Comparison of ENCODE assay signal across 14 mouse cellular contexts in genomic region chr11:107011171-107011570, GRCm38 (mm10). TPM values are rescaled to one million over a fixed set of nuclear protein-coding genes. Genes with fewer than 3 reads are reported as not detected.
DNase-seq lines count a peak whose midpoint lies in the region; ATAC-seq and TF ChIP-seq lines count a peak whose summit lies in the region.
"Had no signal": no experiment of that assay in that cellular context is flagged by ENCODE, and none has a peak within 500 bp of the region (broad histone marks: within the 10 kb centered on the region; RNA-seq: fewer than 3 reads in every experiment).

No protein-coding gene starts in this region.

- no peaks in the 10 kb centered on the region for H3K27me3 ChIP-seq in forebrain, embryonic 10.5 days (ENCODE audit: poor library complexity, severe bottlenecking)
- H3K27me3 ChIP-seq in forebrain, embryonic 12.5 days = no peaks in the 10 kb centered on the region
- no peaks in the 10 kb centered on the region for H3K27me3 ChIP-seq in kidney, embryonic 15.5 days
- no peaks in the 10 kb centered on the region for H3K27me3 ChIP-seq in limb, embryonic 14.5 days (ENCODE audit: control insufficient read depth, insufficient read depth, low read length)
- H3K27me3 ChIP-seq: forebrain, embryonic 13.5 days had no signal

- 80% methylated on average over 7 of the region's 7 CpGs for WGBS in forebrain, embryonic 10.5 days
- WGBS in forebrain, embryonic 12.5 days = 82% methylated on average over 7 of the region's 7 CpGs
- WGBS in kidney, embryonic 15.5 days = 72% methylated on average over 7 of the region's 7 CpGs
- 70% methylated on average over 7 of the region's 7 CpGs for WGBS in limb, embryonic 14.5 days

- H3K9me3 ChIP-seq in forebrain, embryonic 10.5 days = no peaks in the 10 kb centered on the region
- H3K9me3 ChIP-seq in forebrain, embryonic 12.5 days = no peaks in the 10 kb centered on the region
- H3K9me3 ChIP-seq in kidney, embryonic 15.5 days (replicated peaks) = no peaks in the 10 kb centered on the region
- H3K9me3 ChIP-seq in limb, embryonic 14.5 days (ENCODE audit: control insufficient read depth, low read length) = no peaks in the 10 kb centered on the region
- H3K9me3 ChIP-seq: forebrain, embryonic 13.5 days had no signal

- no peak for ATAC-seq in forebrain, embryonic 12.5 days (ENCODE audit: low FRiP score)
- ATAC-seq in kidney, embryonic 15.5 days (replicated peaks; ENCODE audit: low FRiP score) = no peak
- no peak for ATAC-seq in limb, embryonic 14.5 days (ENCODE audit: low FRiP score, low read depth)
- ATAC-seq: forebrain, embryonic 13.5 days had no signal

- intact Hi-C loops in left cerebral cortex, adult 2 months (cut with DNase I) = no loop called here

- DNase-seq in forebrain, embryonic 10.5 days (ENCODE audit: extremely low spot score, low spot score) = no peak
- no peak for DNase-seq in kidney, postnatal 36 days
- no peak for DNase-seq in limb, embryonic 14.5 days (ENCODE audit: low spot score)
- DNase-seq in adipocyte (ENCODE audit: low spot score) = no peak
- DNase-seq in left cerebral cortex, adult 2 months (ENCODE audit: extremely low spot score in 1 of 2, low spot score in 2 of 2) = no peak
- DNase-seq: gastrocnemius, postnatal 10 days; heart, postnatal 4 days; kidney, postnatal 25 days; retina, postnatal 1 day; thymus, postnatal 4 days had no signal

- no peak overlapping the region for H3K4me3 ChIP-seq in forebrain, embryonic 10.5 days
- H3K4me3 ChIP-seq in forebrain, embryonic 12.5 days (replicated peaks) = no peak overlapping the region
- no peak overlapping the region for H3K4me3 ChIP-seq in kidney, embryonic 15.5 days (replicated peaks)
- H3K4me3 ChIP-seq in bone marrow macrophage, adult 2 months (ENCODE audit: insufficient read depth, low read length) = peak overlapping the region; percentile 72
- 0 out of 2 replicates have a peak overlapping the region, but pooled peaks have one; percentile 47 for H3K4me3 ChIP-seq in limb, embryonic 14.5 days (replicated peaks; ENCODE audit: low read length)
- H3K4me3 ChIP-seq in left cerebral cortex, adult 2 months = no peak overlapping the region

- H3K4me2 ChIP-seq in forebrain, embryonic 12.5 days = no peak overlapping the region
- H3K4me2 ChIP-seq in kidney, embryonic 15.5 days = no peak overlapping the region
- H3K4me2 ChIP-seq in limb, embryonic 14.5 days (replicated peaks; ENCODE audit: low read depth, low read length, severe bottlenecking) = peak overlapping the region; percentile 56; the same call in 1 of the 2 replicates

- H3K27ac ChIP-seq in forebrain, embryonic 10.5 days = 0 out of 2 replicates have a peak overlapping the region, but pooled peaks have one; percentile 91
- H3K27ac ChIP-seq in forebrain, embryonic 12.5 days = no peak overlapping the region
- no peak overlapping the region for H3K27ac ChIP-seq in kidney, embryonic 15.5 days
- H3K27ac ChIP-seq in bone marrow macrophage, adult 2 months (ENCODE audit: insufficient read depth, low read depth, low read length) = peak overlapping the region; percentile 99; the same call in 1 of the 2 replicates
- H3K27ac ChIP-seq in limb, embryonic 14.5 days (replicated peaks; ENCODE audit: low read depth, low read length) = no peak overlapping the region
- H3K27ac ChIP-seq in left cerebral cortex, adult 2 months = no peak overlapping the region

- no peak for TF ChIP-seq POLR2A in bone marrow macrophage, adult 2 months (IDR thresholded peaks at IDR 0.05; ENCODE audit: borderline replicate concordance, low read depth, low read length)
- TF ChIP-seq POLR2A in limb, embryonic 14.5 days (IDR thresholded peaks at IDR 0.05; ENCODE audit: borderline replicate concordance, extremely low read depth, insufficient read depth, insufficient read length) = no peak

- TF ChIP-seq CTCF in bone marrow macrophage, adult 2 months (IDR thresholded peaks at IDR 0.05; ENCODE audit: low read depth, low read length) = no peak
- no peak for TF ChIP-seq CTCF in left cerebral cortex, adult 2 months (IDR thresholded peaks at IDR 0.05)

- peaks cover 10% of the 10 kb centered on the region for H3K4me1 ChIP-seq in forebrain, embryonic 10.5 days
- peaks cover 7% of the 10 kb centered on the region for H3K4me1 ChIP-seq in forebrain, embryonic 12.5 days
- peaks cover 12% of the 10 kb centered on the region for H3K4me1 ChIP-seq in kidney, embryonic 15.5 days
- H3K4me1 ChIP-seq in bone marrow macrophage, adult 2 months (ENCODE audit: control insufficient read depth, insufficient read depth, low read length) = peaks cover 6% of the 10 kb centered on the region; the same call in 1 of the 2 replicates
- H3K4me1 ChIP-seq in limb, embryonic 14.5 days (ENCODE audit: control insufficient read depth, insufficient read depth, low read length) = peaks cover 7% of the 10 kb centered on the region

- no peaks in the 10 kb centered on the region for H3K36me3 ChIP-seq in forebrain, embryonic 10.5 days (replicated peaks)
- no peaks in the 10 kb centered on the region for H3K36me3 ChIP-seq in forebrain, embryonic 12.5 days (replicated peaks)
- no peaks in the 10 kb centered on the region for H3K36me3 ChIP-seq in kidney, embryonic 15.5 days
- no peaks in the 10 kb centered on the region for H3K36me3 ChIP-seq in limb, embryonic 14.5 days (ENCODE audit: control insufficient read depth, insufficient read depth, low read length)

- no peak overlapping the region for H3K9ac ChIP-seq in forebrain, embryonic 12.5 days
- H3K9ac ChIP-seq in kidney, embryonic 15.5 days = 0 out of 2 replicates have a peak overlapping the region, but pooled peaks have one; percentile 8
- 0 out of 2 replicates have a peak overlapping the region, but pooled peaks have one; percentile 55 for H3K9ac ChIP-seq in limb, embryonic 14.5 days (ENCODE audit: low read depth, low read length, severe bottlenecking)

RNA-seq across cellular contexts. Expression of gene Kpna2, which starts 11.8 kb away (rescaled TPM):
- polyA plus RNA-seq in forebrain, embryonic 10.5 days (2016; fragmentation: Nextera tagmentation; extraction: Ambion mirVana) = 799 and 813 TPM in 2 replicates
- 567 and 599 TPM in 2 replicates for polyA plus RNA-seq in forebrain, embryonic 12.5 days (2016; fragmentation: Nextera tagmentation; extraction: Ambion mirVana)
- 407 and 415 TPM in 2 replicates for polyA plus RNA-seq in kidney, embryonic 15.5 days (2015; fragmentation: Nextera tagmentation; extraction: Ambion mirVana)
- polyA plus RNA-seq in bone marrow macrophage, adult 2 months (2012; ENCODE audit: insufficient read depth, insufficient read length, missing spikeins) = 72.2 and 79.5 TPM in 2 replicates
- 194 and 224 TPM in 2 replicates for polyA plus RNA-seq in limb, embryonic 14.5 days (2012; rRNA removed)
- polyA plus RNA-seq in limb, embryonic 14.5 days (2014; fragmentation: Nextera tagmentation; extraction: Ambion mirVana) = 291 and 311 TPM in 2 replicates
- total RNA-seq in left cerebral cortex, adult 2 months (2021) = 10 to 100 TPM; 20.6 to 31.7 TPM

RNA-seq across cellular contexts. Expression of gene 1810010H24Rik, which starts 14.3 kb away (rescaled TPM):
- 1.4 and 1.7 TPM in 2 replicates for polyA plus RNA-seq in forebrain, embryonic 10.5 days (2016; fragmentation: Nextera tagmentation; extraction: Ambion mirVana)
- polyA plus RNA-seq in forebrain, embryonic 12.5 days (2016; fragmentation: Nextera tagmentation; extraction: Ambion mirVana) = 2.4 and 3.1 TPM in 2 replicates
- polyA plus RNA-seq in kidney, embryonic 15.5 days (2015; fragmentation: Nextera tagmentation; extraction: Ambion mirVana) = 1.7 and 2.1 TPM in 2 replicates
- not detected in 2 replicates for polyA plus RNA-seq in bone marrow macrophage, adult 2 months (2012; ENCODE audit: insufficient read depth, insufficient read length, missing spikeins)
- polyA plus RNA-seq in limb, embryonic 14.5 days (2012; rRNA removed) = 2.2 and 2.3 TPM in 2 replicates
- 2.6 and 3.1 TPM in 2 replicates for polyA plus RNA-seq in limb, embryonic 14.5 days (2014; fragmentation: Nextera tagmentation; extraction: Ambion mirVana)
- 1 to 10 TPM; 2.7 to 3.3 TPM for total RNA-seq in left cerebral cortex, adult 2 months (2021)

Comparison
In these comparisons a context has a peak if more than half of its experiments do, and no peak if none do; other contexts are left out.
1. H3K27ac ChIP-seq: peak in forebrain, embryonic 10.5 days (single experiment) and bone marrow macrophage, adult 2 months (single experiment); none in forebrain, embryonic 12.5 days (single experiment), kidney, embryonic 15.5 days (single experiment), limb, embryonic 14.5 days (single experiment) and left cerebral cortex, adult 2 months (single experiment).
2. H3K4me3 ChIP-seq: peak in bone marrow macrophage, adult 2 months (single experiment) and limb, embryonic 14.5 days (single experiment); none in forebrain, embryonic 10.5 days (single experiment), forebrain, embryonic 12.5 days (single experiment), kidney, embryonic 15.5 days (single experiment) and left cerebral cortex, adult 2 months (single experiment).